Mouse (Mus musculus): ENCODE measurements around the gene Gal3st3. TPM values are rescaled to one million over a fixed set of nuclear protein-coding genes. Genes with fewer than 3 reads are reported as not detected.

The Gal3st3 gene
- polyA plus RNA-seq, 1 experiment from 2014 or later: 3.1 TPM

GRCm38 (mm10) chr19:5295736-5296075 lies 2.4 kb upstream of the Gal3st3 start:
- peak overlapping the region; percentile 91 for H3K27ac ChIP-seq (ENCODE audit: low read length)
- H3K4me3 ChIP-seq (ENCODE audit: low read depth, low read length): peak overlapping the region; percentile 78
- no peaks in the 10 kb centered on the region for H3K27me3 ChIP-seq (ENCODE audit: control insufficient read depth, insufficient read depth, low read length)
- peak overlapping the region; percentile 52; the same call in 1 of the 2 replicates for H3K9ac ChIP-seq (replicated peaks; ENCODE audit: low read depth, low read length)
- H3K9me3 ChIP-seq (ENCODE audit: control insufficient read depth, low read depth, low read length): no peaks in the 10 kb centered on the region
- peak overlapping the region; percentile 71 for H3K4me2 ChIP-seq (replicated peaks; ENCODE audit: low read depth, low read length)
- peaks cover 23% of the 10 kb centered on the region; the same call in 1 of the 2 replicates for H3K4me1 ChIP-seq (ENCODE audit: control insufficient read depth, insufficient read depth, low read length)
- 5% methylated on average over 13 of the region's 13 CpGs for WGBS
- ATAC-seq (ENCODE audit: insufficient number of reproducible peaks, insufficient read depth, low FRiP score, low read depth): peak; percentile 39; the same call in 1 of the 2 replicates
- H3K36me3 ChIP-seq (ENCODE audit: control insufficient read depth, insufficient read depth, low read length): peaks cover 26% of the 10 kb centered on the region

- no peak overlapping the region for H3K9ac ChIP-seq (replicated peaks; ENCODE audit: low read depth, low read length)
- 20% methylated on average over 5 of the region's 5 CpGs for WGBS
- no peaks in the 10 kb centered on the region for H3K27me3 ChIP-seq (ENCODE audit: control insufficient read depth, insufficient read depth, low read length)
- no peak overlapping the region for H3K27ac ChIP-seq (ENCODE audit: low read length)
- H3K4me2 ChIP-seq (replicated peaks; ENCODE audit: low read depth, low read length): no peak overlapping the region; the same call in 1 of the 2 replicates
- H3K4me1 ChIP-seq (ENCODE audit: control insufficient read depth, insufficient read depth, low read length): peaks cover 23% of the 10 kb centered on the region; the same call in 1 of the 2 replicates
- H3K36me3 ChIP-seq (ENCODE audit: control insufficient read depth, insufficient read depth, low read length): peaks cover 18% of the 10 kb centered on the region; the same call in 1 of the 2 replicates
- no peaks in the 10 kb centered on the region for H3K9me3 ChIP-seq (ENCODE audit: control insufficient read depth, low read depth, low read length)
- no peak overlapping the region for H3K4me3 ChIP-seq (ENCODE audit: low read depth, low read length)
- no peak for ATAC-seq (ENCODE audit: insufficient number of reproducible peaks, insufficient read depth, low FRiP score, low read depth)
These were observed 1.5 kb upstream of the Gal3st3 start for GRCm38 (mm10) chr19:5296630-5297029.

- WGBS: 80% methylated on average over 6 of the region's 6 CpGs
- Histone ChIP-seq H3K4me2 (replicated peaks; ENCODE audit: low read depth, low read length) (no peak overlapping the region), H3K4me3 (ENCODE audit: low read depth, low read length) (no peak overlapping the region), H3K27ac (ENCODE audit: low read length) (no peak overlapping the region), H3K4me1 (ENCODE audit: control insufficient read depth, insufficient read depth, low read length) (peaks cover 15% of the 10 kb centered on the region; the same call in 1 of the 2 replicates), H3K9ac (replicated peaks; ENCODE audit: low read depth, low read length) (no peak overlapping the region), H3K27me3 (ENCODE audit: control insufficient read depth, insufficient read depth, low read length) (no peaks in the 10 kb centered on the region), H3K9me3 (ENCODE audit: control insufficient read depth, low read depth, low read length) (no peaks in the 10 kb centered on the region), H3K36me3 (ENCODE audit: control insufficient read depth, insufficient read depth, low read length) (no peaks in the 10 kb centered on the region)
- no peak for ATAC-seq (ENCODE audit: insufficient number of reproducible peaks, insufficient read depth, low FRiP score, low read depth)
These were observed 2.5 kb downstream of the Gal3st3 start for GRCm38 (mm10) chr19:5300588-5300987.

- no peaks in the 10 kb centered on the region for H3K27me3 ChIP-seq (ENCODE audit: control insufficient read depth, insufficient read depth, low read length)
- H3K4me3 ChIP-seq (ENCODE audit: low read depth, low read length): no peak overlapping the region
- peaks cover 12% of the 10 kb centered on the region; the same call in 1 of the 2 replicates for H3K4me1 ChIP-seq (ENCODE audit: control insufficient read depth, insufficient read depth, low read length)
- H3K36me3 ChIP-seq (ENCODE audit: control insufficient read depth, insufficient read depth, low read length): no peaks in the 10 kb centered on the region
- H3K4me2 ChIP-seq (replicated peaks; ENCODE audit: low read depth, low read length): no peak overlapping the region
- no peaks in the 10 kb centered on the region; the same call in 1 of the 2 replicates for H3K9me3 ChIP-seq (ENCODE audit: control insufficient read depth, low read depth, low read length)
- H3K9ac ChIP-seq (replicated peaks; ENCODE audit: low read depth, low read length): no peak overlapping the region
- 20% methylated on average over 4 of the region's 4 CpGs for WGBS
- ATAC-seq (ENCODE audit: insufficient number of reproducible peaks, insufficient read depth, low FRiP score, low read depth): no peak
- no peak overlapping the region for H3K27ac ChIP-seq (ENCODE audit: low read length)
These were observed 4.3 kb downstream of the Gal3st3 start for GRCm38 (mm10) chr19:5302455-5302854.

GRCm38 (mm10) chr19:5306279-5306678 lies 8.1 kb downstream of the Gal3st3 start:
- no peak overlapping the region for H3K4me3 ChIP-seq (ENCODE audit: low read depth, low read length)
- H3K36me3 ChIP-seq (ENCODE audit: control insufficient read depth, insufficient read depth, low read length): no peaks in the 10 kb centered on the region
- H3K4me1 ChIP-seq (ENCODE audit: control insufficient read depth, insufficient read depth, low read length): 0 out of 2 replicates have a peak, but pooled peaks cover 3% of the 10 kb centered on the region
- H3K4me2 ChIP-seq (replicated peaks; ENCODE audit: low read depth, low read length): no peak overlapping the region
- no peak overlapping the region for H3K27ac ChIP-seq (ENCODE audit: low read length)
- no peaks in the 10 kb centered on the region for H3K27me3 ChIP-seq (ENCODE audit: control insufficient read depth, insufficient read depth, low read length)
- 88% methylated on average over 6 of the region's 6 CpGs for WGBS
- no peak for ATAC-seq (ENCODE audit: insufficient number of reproducible peaks, insufficient read depth, low FRiP score, low read depth)
- no peaks in the 10 kb centered on the region; the same call in 1 of the 2 replicates for H3K9me3 ChIP-seq (ENCODE audit: control insufficient read depth, low read depth, low read length)
- no peak overlapping the region for H3K9ac ChIP-seq (replicated peaks; ENCODE audit: low read depth, low read length)

- peak overlapping the region; percentile 22 for H3K4me3 ChIP-seq (ENCODE audit: low read depth, low read length)
- no peaks in the 10 kb centered on the region for H3K27me3 ChIP-seq (ENCODE audit: control insufficient read depth, insufficient read depth, low read length)
- no peaks in the 10 kb centered on the region for H3K36me3 ChIP-seq (ENCODE audit: control insufficient read depth, insufficient read depth, low read length)
- H3K9me3 ChIP-seq (ENCODE audit: control insufficient read depth, low read depth, low read length): no peaks in the 10 kb centered on the region; the same call in 1 of the 2 replicates
- 42% methylated on average over 98 of the region's 98 CpGs for WGBS
- no peak overlapping the region for H3K27ac ChIP-seq (ENCODE audit: low read length)
- H3K4me2 ChIP-seq (replicated peaks; ENCODE audit: low read depth, low read length): peak overlapping the region; percentile 37
- no peak overlapping the region for H3K9ac ChIP-seq (replicated peaks; ENCODE audit: low read depth, low read length)
- ATAC-seq (ENCODE audit: insufficient number of reproducible peaks, insufficient read depth, low FRiP score, low read depth): 0 out of 2 replicates have a peak, but pooled peaks have one; percentile 40
- 0 out of 2 replicates have a peak, but pooled peaks cover 3% of the 10 kb centered on the region for H3K4me1 ChIP-seq (ENCODE audit: control insufficient read depth, insufficient read depth, low read length)
These were observed 9.0 kb downstream of the Gal3st3 start for GRCm38 (mm10) chr19:5306968-5307734.

- Histone ChIP-seq H3K9ac (replicated peaks; ENCODE audit: low read depth, low read length) (no peak overlapping the region), H3K4me1 (ENCODE audit: control insufficient read depth, insufficient read depth, low read length) (0 out of 2 replicates have a peak, but pooled peaks cover 3% of the 10 kb centered on the region), H3K4me3 (ENCODE audit: low read depth, low read length) (no peak overlapping the region), H3K9me3 (ENCODE audit: control insufficient read depth, low read depth, low read length) (no peaks in the 10 kb centered on the region; the same call in 1 of the 2 replicates), H3K4me2 (replicated peaks; ENCODE audit: low read depth, low read length) (no peak overlapping the region), H3K27ac (ENCODE audit: low read length) (no peak overlapping the region), H3K27me3 (ENCODE audit: control insufficient read depth, insufficient read depth, low read length) (no peaks in the 10 kb centered on the region), H3K36me3 (ENCODE audit: control insufficient read depth, insufficient read depth, low read length) (no peaks in the 10 kb centered on the region)
- WGBS: 82% methylated on average over 7 of the region's 7 CpGs
- ATAC-seq (ENCODE audit: insufficient number of reproducible peaks, insufficient read depth, low FRiP score, low read depth): no peak
These were observed 10.9 kb downstream of the Gal3st3 start for GRCm38 (mm10) chr19:5309025-5309424.

- H3K27me3 ChIP-seq (ENCODE audit: control insufficient read depth, insufficient read depth, low read length): no peaks in the 10 kb centered on the region
- H3K9ac ChIP-seq (replicated peaks; ENCODE audit: low read depth, low read length): no peak overlapping the region
- H3K4me1 ChIP-seq (ENCODE audit: control insufficient read depth, insufficient read depth, low read length): no peaks in the 10 kb centered on the region
- ATAC-seq (ENCODE audit: insufficient number of reproducible peaks, insufficient read depth, low FRiP score, low read depth): no peak
- no peak overlapping the region for H3K27ac ChIP-seq (ENCODE audit: low read length)
- 84% methylated on average over 8 of the region's 8 CpGs for WGBS
- H3K9me3 ChIP-seq (ENCODE audit: control insufficient read depth, low read depth, low read length): no peaks in the 10 kb centered on the region; the same call in 1 of the 2 replicates
- H3K36me3 ChIP-seq (ENCODE audit: control insufficient read depth, insufficient read depth, low read length): no peaks in the 10 kb centered on the region
- H3K4me3 ChIP-seq (ENCODE audit: low read depth, low read length): no peak overlapping the region
- H3K4me2 ChIP-seq (replicated peaks; ENCODE audit: low read depth, low read length): no peak overlapping the region
These were observed 15.1 kb downstream of the Gal3st3 start for GRCm38 (mm10) chr19:5313189-5313588.

Data from stomach, embryonic 14.5 days (tissue).